Mouse (Mus musculus): ENCODE results near the gene Adsl.

GRCm38 (mm10) chr15:81010114-81010513 is 61.8 kb downstream of the Adsl start:
- TF ChIP-seq CTCF (IDR thresholded peaks at IDR 0.05; ENCODE audit: insufficient read depth, low read length) (no peak), POLR2A (IDR thresholded peaks at IDR 0.05; ENCODE audit: borderline replicate concordance, extremely low read depth, low read depth, low read length) (no peak)

Data from lung, adult 2 months (tissue).